ENCODE assay signal across 9 mouse cellular contexts in the genomic region with DNA sequence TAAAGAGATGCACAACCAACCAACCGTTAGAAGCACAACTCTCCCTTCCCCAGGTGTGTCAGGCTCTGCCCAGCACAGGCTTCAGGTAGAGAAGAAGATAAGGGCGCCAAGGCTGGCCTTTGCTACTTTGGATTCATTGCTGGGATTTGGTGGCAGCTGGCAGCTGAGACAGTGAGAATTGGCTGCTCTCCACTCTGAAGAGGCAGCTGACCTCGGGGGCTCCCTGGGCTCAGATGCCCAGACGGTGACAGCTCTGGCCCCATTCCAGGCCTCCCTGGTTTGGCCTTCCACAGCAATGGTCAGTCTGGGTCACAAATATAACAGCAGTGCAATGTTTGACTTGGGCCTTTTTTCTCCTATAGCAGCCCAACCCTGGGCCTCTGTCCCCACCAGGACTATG.
A peak's percentile ranks its signal among the peaks of the same experiment; 100 is the strongest.
DNase-seq lines count a peak whose midpoint lies in the region; ATAC-seq and TF ChIP-seq lines count a peak whose summit lies in the region.
"Had no signal": no experiment of that assay in that cellular context is flagged by ENCODE, and none has a peak within 500 bp of the region (broad histone marks: within the 10 kb centered on the region; RNA-seq: fewer than 3 reads in every experiment).

No protein-coding gene starts in this region.

- H3K4me1 ChIP-seq in hindbrain, postnatal 0 days (ENCODE audit: insufficient read depth, low read length): no peaks in the 10 kb centered on the region
- no peaks in the 10 kb centered on the region for H3K4me1 ChIP-seq in hindbrain, embryonic 14.5 days (replicated peaks; ENCODE audit: control insufficient read depth, insufficient read depth, low read length)
- H3K4me1 ChIP-seq in forebrain, embryonic 13.5 days: peaks cover 8% of the 10 kb centered on the region; the same call in 1 of the 2 replicates

- peak; percentile 54 for DNase-seq in hindbrain, postnatal 0 days (ENCODE audit: low spot score)
- no peak for DNase-seq in hindbrain, embryonic 14.5 days (ENCODE audit: low spot score)
- peak; percentile 58 for DNase-seq in Patski (ENCODE audit: low read depth, low spot score)
- peak; percentile 34 for DNase-seq in cerebellum, adult 8-10 months
- DNase-seq in heart, postnatal 14 days: peak; percentile 54 to 75
- DNase-seq in spleen, adult 18-20 months: no peak
- DNase-seq in thymus, postnatal 4 days: no peak

- 50% methylated on average over 4 of the region's 4 CpGs for WGBS in hindbrain, postnatal 0 days
- 56% methylated on average over 4 of the region's 4 CpGs for WGBS in hindbrain, embryonic 14.5 days
- 59% methylated on average over 4 of the region's 4 CpGs for WGBS in forebrain, embryonic 13.5 days

- no peak overlapping the region for H3K27ac ChIP-seq in hindbrain, postnatal 0 days
- H3K27ac ChIP-seq in hindbrain, embryonic 14.5 days: no peak overlapping the region
- no peak overlapping the region for H3K27ac ChIP-seq in forebrain, embryonic 13.5 days

- no peak overlapping the region for H3K4me2 ChIP-seq in hindbrain, postnatal 0 days (ENCODE audit: low read depth, low read length)
- H3K4me2 ChIP-seq in hindbrain, embryonic 14.5 days (replicated peaks): no peak overlapping the region
- no peak overlapping the region for H3K4me2 ChIP-seq in forebrain, embryonic 13.5 days

- H3K27me3 ChIP-seq in hindbrain, postnatal 0 days (ENCODE audit: insufficient read depth, low read length): no peaks in the 10 kb centered on the region
- no peaks in the 10 kb centered on the region; the same call in 1 of the 2 replicates for H3K27me3 ChIP-seq in hindbrain, embryonic 14.5 days (ENCODE audit: control insufficient read depth, insufficient read depth, low read length)
- H3K27me3 ChIP-seq in Patski: no peaks in the 10 kb centered on the region
- H3K27me3 ChIP-seq in forebrain, embryonic 13.5 days: 0 out of 2 replicates have a peak, but pooled peaks cover 4% of the 10 kb centered on the region

- in situ Hi-C loops in Patski (cut with MboI; ENCODE audit: low pct_unique_long_range_greater_than_20kb): no loop called here

- H3K9me3 ChIP-seq in hindbrain, postnatal 0 days (ENCODE audit: low read length): no peaks in the 10 kb centered on the region
- no peaks in the 10 kb centered on the region for H3K9me3 ChIP-seq in hindbrain, embryonic 14.5 days (ENCODE audit: control insufficient read depth, low read length)
- H3K9me3 ChIP-seq in forebrain, embryonic 13.5 days (replicated peaks): no peaks in the 10 kb centered on the region

- no peak for TF ChIP-seq CTCF in hindbrain, postnatal 0 days (IDR thresholded peaks at IDR 0.05; ENCODE audit: low read depth)
- no peak for TF ChIP-seq CTCF in Patski (IDR thresholded peaks at IDR 0.05)

- H3K4me3 ChIP-seq in hindbrain, postnatal 0 days (ENCODE audit: low read length): no peak overlapping the region
- H3K4me3 ChIP-seq in hindbrain, embryonic 14.5 days (replicated peaks; ENCODE audit: low read length): no peak overlapping the region
- no peak overlapping the region for H3K4me3 ChIP-seq in forebrain, embryonic 13.5 days

- ATAC-seq in hindbrain, postnatal 0 days: no peak
- no peak for ATAC-seq in hindbrain, embryonic 14.5 days (ENCODE audit: low FRiP score)
- ATAC-seq in Patski: peak; percentile 10
- ATAC-seq in forebrain, embryonic 13.5 days: no peak
- ATAC-seq: CD4-positive, CD25-positive, alpha-beta regulatory T cell, adult 4 months had no signal

- H3K9ac ChIP-seq in hindbrain, postnatal 0 days (replicated peaks; ENCODE audit: low read length): no peak overlapping the region
- no peak overlapping the region for H3K9ac ChIP-seq in hindbrain, embryonic 14.5 days
- H3K9ac ChIP-seq in forebrain, embryonic 13.5 days: no peak overlapping the region

- POLR2A ChIA-PET in Patski (lab: Charles Lee): no interaction called here

- intact Hi-C loops in heart, postnatal 14 days (cut with DNase I): no loop called here

- CTCF ChIA-PET in Patski (lab: Charles Lee): no interaction called here

- H3K36me3 ChIP-seq in hindbrain, postnatal 0 days (ENCODE audit: insufficient read depth, low read length): no peaks in the 10 kb centered on the region
- H3K36me3 ChIP-seq in hindbrain, embryonic 14.5 days (replicated peaks; ENCODE audit: control insufficient read depth, insufficient read depth): no peaks in the 10 kb centered on the region
- no peaks in the 10 kb centered on the region for H3K36me3 ChIP-seq in forebrain, embryonic 13.5 days (ENCODE audit: poor library complexity, severe bottlenecking)

Comparison
In these comparisons a context has a peak if more than half of its experiments do, and no peak if none do; other contexts are left out.
1. DNase-seq: peak in hindbrain, postnatal 0 days (single experiment), Patski (single experiment), cerebellum, adult 8-10 months (single experiment) and heart, postnatal 14 days (2 of 2); none in hindbrain, embryonic 14.5 days (single experiment), spleen, adult 18-20 months (0 of 2) and thymus, postnatal 4 days (single experiment).